Mouse (Mus musculus): ENCODE results near the gene Pdcd5.

Gene Pdcd5

GRCm38 (mm10) chr7:35647101-35647698 lies at the start of gene Pdcd5:
Gene Pdcd5 (minus strand): TSS chr7:35647521.
- no peak for TF ChIP-seq GATA4 (IDR thresholded peaks at IDR 0.05; ENCODE audit: insufficient replicate concordance, low read length)

DNA sequence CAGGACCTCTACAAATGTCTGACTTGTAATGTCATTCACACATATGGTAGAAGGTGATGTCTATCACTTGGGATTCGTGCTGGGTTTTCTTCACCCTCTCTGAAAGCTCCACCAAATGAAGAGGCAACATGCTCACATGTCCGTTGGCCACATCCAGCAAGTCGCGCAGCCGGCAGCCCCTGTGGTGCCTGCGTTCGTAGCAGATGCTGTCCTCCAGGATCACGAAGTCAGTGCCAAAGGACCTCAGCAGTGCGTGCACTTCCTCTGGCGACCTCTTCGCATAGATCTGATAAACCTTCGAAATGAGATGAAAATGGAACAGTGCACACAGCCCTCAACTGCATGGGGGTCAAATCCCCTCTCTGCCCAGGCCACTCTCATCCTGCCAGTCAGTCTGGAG lies 45.3 kb upstream of the Pdcd5 start:
- TF ChIP-seq GATA4 (IDR thresholded peaks at IDR 0.05; ENCODE audit: insufficient replicate concordance, low read length): no peak

- no peak for TF ChIP-seq GATA4 (IDR thresholded peaks at IDR 0.05; ENCODE audit: insufficient replicate concordance, low read length)
Measured at GRCm38 (mm10) chr7:35692117-35692516, 44.8 kb upstream of the Pdcd5 start.

GRCm38 (mm10) chr7:35688781-35689349 lies 41.5 kb upstream of the Pdcd5 start:
- TF ChIP-seq GATA4 (IDR thresholded peaks at IDR 0.05; ENCODE audit: insufficient replicate concordance, low read length): no peak

DNA sequence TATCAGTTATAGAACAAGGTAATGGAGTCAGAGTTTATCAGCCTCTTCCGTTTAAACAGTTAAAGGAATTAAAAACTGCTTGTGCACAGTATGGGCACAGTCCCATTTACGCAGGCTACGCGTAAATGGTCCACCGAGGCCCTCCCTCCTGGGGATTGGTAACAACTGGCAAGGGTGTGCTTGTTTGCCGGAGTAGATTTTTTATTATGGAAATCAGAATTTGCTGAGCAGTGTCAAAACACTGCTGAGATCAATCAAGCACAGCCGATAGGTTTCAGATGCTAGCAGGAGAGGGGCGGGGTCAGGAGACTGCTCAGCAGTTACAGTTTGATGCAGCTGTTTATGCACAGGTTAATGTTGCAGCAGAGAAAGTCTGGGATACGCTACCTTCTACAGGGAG lies 41.0 kb upstream of the Pdcd5 start:
- no peak for TF ChIP-seq GATA4 (IDR thresholded peaks at IDR 0.05; ENCODE audit: insufficient replicate concordance, low read length)

- TF ChIP-seq GATA4 (IDR thresholded peaks at IDR 0.05; ENCODE audit: insufficient replicate concordance, low read length): no peak
Measured at GRCm38 (mm10) chr7:35687229-35687628, 39.9 kb upstream of the Pdcd5 start.

DNA sequence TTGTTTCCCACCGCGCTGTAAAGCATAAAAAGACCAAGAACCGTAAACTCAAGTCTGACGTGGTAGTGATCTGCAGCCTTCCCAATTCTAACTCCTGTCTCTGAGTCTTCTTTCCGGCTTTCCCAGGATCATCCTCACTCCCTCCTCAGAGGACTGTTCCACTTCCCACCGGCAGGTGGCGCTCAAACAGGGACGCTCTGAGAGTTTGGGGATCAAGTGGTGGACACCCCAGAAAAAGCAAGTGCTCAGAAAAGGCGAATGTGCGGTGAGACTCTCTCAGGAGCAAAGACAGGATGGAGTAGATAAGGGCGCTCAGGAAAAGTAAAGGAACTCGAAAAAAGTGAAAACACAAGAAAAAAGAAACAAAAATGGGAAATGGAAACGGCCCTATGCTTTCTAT lies 39.4 kb upstream of the Pdcd5 start:
- TF ChIP-seq GATA4 (IDR thresholded peaks at IDR 0.05; ENCODE audit: insufficient replicate concordance, low read length): no peak

DNA sequence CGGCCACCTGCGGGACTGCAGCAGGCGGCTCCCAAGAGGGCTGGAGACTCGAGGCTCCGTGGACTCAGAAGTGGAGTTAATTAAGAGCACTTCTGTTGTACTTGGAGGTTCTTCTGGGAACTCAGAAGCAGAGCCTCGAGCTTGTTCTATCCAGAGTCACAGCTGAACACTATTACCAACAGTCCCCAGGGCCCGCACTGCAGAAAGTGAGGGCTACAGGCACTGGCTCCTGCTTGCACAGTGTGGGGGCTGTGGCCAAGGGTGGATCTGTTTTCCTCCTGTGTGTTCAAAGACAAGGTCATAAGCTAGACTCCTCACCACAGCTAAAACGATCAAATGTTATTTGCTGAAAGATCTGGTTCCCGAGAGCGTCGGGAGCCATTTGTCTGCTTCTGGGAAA lies 38.9 kb upstream of the Pdcd5 start:
- TF ChIP-seq GATA4 (IDR thresholded peaks at IDR 0.05; ENCODE audit: insufficient replicate concordance, low read length): no peak

DNA sequence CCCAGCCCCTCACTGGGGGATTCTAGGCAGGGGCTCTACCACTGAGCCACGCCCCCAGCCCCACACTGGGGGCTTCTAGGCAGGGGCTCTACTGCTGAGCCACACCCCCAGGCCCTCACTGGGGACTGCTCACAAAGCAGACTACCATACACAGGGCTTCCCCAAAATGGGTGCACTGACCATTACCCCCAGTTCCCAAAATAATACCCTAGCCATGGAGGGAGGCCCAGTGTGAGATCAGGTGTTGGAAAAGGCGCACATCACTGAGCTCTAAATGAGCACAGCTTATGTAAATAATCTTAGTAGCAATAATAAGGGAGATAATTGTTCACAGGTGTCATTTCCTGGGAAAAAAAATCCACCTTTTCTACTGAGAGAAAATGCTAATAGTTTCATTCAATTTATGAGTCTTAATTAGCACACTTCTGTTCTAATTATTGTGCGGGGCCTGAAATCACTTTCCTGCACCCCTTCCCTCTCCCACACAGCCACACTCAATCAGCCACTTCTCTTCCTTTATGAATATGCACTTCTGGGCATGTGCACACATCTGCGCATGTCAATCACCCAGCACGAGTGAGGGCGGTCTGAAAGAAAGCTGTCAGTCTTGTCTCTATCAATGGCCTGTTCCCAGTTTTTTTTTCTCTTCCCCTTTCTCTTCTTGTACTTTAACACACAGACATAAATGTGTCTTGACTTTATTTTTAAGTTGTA lies 36.2 kb upstream of the Pdcd5 start:
- no peak for TF ChIP-seq GATA4 (IDR thresholded peaks at IDR 0.05; ENCODE audit: insufficient replicate concordance, low read length)

- no peak for TF ChIP-seq GATA4 (IDR thresholded peaks at IDR 0.05; ENCODE audit: insufficient replicate concordance, low read length)
Measured at GRCm38 (mm10) chr7:35681559-35681958, 34.2 kb upstream of the Pdcd5 start.

DNA sequence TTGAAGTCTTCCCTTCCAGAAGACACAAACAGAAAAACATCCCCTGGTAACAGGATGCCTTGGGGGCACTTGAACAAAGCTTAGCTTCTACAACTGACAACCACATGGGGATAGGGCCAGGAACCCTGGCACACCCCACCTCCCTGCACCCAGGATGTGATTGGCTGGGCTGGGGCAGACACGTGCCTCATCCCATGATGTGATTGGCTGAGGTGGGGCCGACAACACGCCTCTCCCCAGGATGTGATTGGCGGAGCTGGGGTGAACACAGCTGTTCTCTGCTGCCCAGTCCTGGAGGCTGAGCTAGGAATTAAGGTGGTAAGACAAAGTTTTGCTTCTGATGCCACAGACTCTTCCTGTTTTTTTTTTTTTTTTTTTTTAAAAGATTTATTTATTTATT lies 31.7 kb upstream of the Pdcd5 start:
- no peak for TF ChIP-seq GATA4 (IDR thresholded peaks at IDR 0.05; ENCODE audit: insufficient replicate concordance, low read length)

DNA sequence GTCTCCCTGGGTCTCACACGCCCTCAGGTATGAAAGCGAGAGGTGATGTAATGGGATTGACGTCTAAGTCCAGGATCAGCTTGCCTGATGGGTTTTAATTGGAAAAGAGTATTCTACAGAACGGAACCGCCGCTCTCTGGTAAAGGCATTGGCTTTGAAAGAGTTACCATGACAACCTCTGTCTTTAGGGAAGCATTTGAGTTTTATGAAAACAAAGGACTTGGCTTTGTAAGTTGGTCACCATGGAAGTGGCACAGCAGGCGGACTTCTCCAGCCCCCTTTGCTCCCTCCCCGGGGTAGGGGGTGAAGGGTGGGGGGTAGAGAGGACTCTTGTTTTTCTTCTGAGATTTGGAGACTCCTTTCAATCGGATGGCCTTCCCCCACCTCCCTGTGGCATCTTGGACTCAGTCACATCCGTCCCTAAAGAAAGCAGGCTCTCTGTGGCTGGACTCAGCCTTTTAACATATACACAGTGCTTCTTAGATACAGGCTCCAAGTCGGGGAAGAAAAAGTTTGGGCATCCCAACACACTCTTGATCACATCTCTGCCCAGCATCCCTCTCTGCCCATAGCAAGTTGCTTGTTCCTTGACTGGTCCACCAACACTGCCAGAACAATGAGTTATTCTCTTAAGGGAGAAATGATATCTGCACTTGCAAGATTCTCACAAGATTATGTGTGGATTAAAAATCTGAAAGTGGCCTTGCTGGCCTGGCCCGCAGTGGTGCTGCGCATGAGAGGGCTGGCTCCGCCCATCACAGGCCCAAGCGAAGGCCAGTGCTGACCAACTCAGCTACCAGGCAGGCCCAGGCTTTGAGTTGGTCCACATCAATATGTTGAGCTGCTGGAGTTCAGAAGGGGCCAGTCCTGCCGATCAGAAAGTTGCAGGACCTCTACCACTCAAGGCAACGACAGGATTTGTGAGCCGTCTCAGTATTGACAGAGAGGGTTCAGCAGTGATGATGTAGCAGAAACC lies 21.0 kb upstream of the Pdcd5 start:
- TF ChIP-seq GATA4 (IDR thresholded peaks at IDR 0.05; ENCODE audit: insufficient replicate concordance, low read length): no peak

DNA sequence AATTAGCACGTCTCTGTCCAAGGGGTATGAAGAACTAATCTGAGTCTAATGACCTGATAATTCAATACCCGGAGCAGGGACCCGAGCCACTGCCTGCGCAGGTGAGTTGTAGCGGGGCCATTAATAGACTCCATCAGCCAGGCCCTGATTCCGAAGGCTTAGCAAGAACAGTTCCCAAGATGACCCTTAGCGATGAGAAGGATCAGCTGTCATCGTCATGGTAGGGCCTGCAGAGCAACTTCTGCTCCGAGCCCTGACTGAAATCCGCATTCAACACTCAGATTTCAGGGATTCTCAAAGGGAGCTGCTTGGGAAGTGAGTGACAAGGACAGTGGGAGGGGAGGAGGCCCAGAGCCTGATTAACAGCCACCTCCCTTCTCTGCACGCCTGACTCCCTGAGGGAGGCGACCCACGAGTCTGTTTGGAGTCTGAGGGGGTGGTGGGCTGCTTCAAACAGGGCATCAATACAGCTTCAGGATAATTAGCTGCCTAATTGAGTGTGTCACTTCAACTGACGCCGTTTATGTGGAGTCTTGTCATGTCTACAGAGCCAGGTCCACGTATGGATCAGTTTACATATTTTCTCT lies 16.6 kb upstream of the Pdcd5 start:
- no peak for TF ChIP-seq GATA4 (IDR thresholded peaks at IDR 0.05; ENCODE audit: insufficient replicate concordance, low read length)

- TF ChIP-seq GATA4 (IDR thresholded peaks at IDR 0.05; ENCODE audit: insufficient replicate concordance, low read length): no peak
Measured at GRCm38 (mm10) chr7:35659173-35659572, 11.9 kb upstream of the Pdcd5 start.

GRCm38 (mm10) chr7:35657829-35658228 lies 10.5 kb upstream of the Pdcd5 start:
- TF ChIP-seq GATA4 (IDR thresholded peaks at IDR 0.05; ENCODE audit: insufficient replicate concordance, low read length): no peak

Data from liver, adult (tissue).